Comparison of ENCODE assay signal across 26 mouse cellular contexts in genomic region chr11:53657828-53658227, GRCm38 (mm10). TPM values are rescaled to one million over a fixed set of nuclear protein-coding genes. Genes with fewer than 3 reads are reported as not detected.
DNase-seq lines count a peak whose midpoint lies in the region; ATAC-seq and TF ChIP-seq lines count a peak whose summit lies in the region.
"Had no signal": no experiment of that assay in that cellular context is flagged by ENCODE, and none has a peak within 500 bp of the region (broad histone marks: within the 10 kb centered on the region; RNA-seq: fewer than 3 reads in every experiment).

No protein-coding gene starts in this region.

- 0 out of 2 replicates have a peak, but pooled peaks cover 3% of the 10 kb centered on the region for H3K4me1 ChIP-seq in liver, postnatal 0 days (ENCODE audit: insufficient read depth)
- H3K4me1 ChIP-seq in liver, embryonic 11.5 days (replicated peaks; ENCODE audit: control insufficient read depth, insufficient read depth, low read length), result peaks cover 25% of the 10 kb centered on the region
- H3K4me1 ChIP-seq in liver, embryonic 15.5 days (replicated peaks), result peaks cover 40% of the 10 kb centered on the region
- H3K4me1 ChIP-seq: embryonic facial prominence, embryonic 12.5 days had no signal

- no peak for TF ChIP-seq EP300 in liver, postnatal 0 days (IDR thresholded peaks at IDR 0.05; ENCODE audit: low read depth)

- H3K27ac ChIP-seq in liver, postnatal 0 days (ENCODE audit: low read depth), result no peak overlapping the region
- peak overlapping the region; percentile 76 for H3K27ac ChIP-seq in liver, embryonic 11.5 days (ENCODE audit: low read depth, low read length)
- H3K27ac ChIP-seq in liver, embryonic 15.5 days (replicated peaks), result peak overlapping the region; percentile 76
- H3K27ac ChIP-seq: embryonic facial prominence, embryonic 12.5 days; hindbrain, embryonic 14.5 days had no signal

- DNase-seq in liver, result peak; percentile 68
- DNase-seq in liver, postnatal 0 days, result no peak
- DNase-seq in liver, embryonic 11.5 days (ENCODE audit: low spot score), result no peak
- no peak for DNase-seq in natural killer cell, adult 2 months (ENCODE audit: low spot score in 2 of 2)
- DNase-seq in Muller cell, postnatal 12 days (ENCODE audit: inconsistent ontology term), result no peak
- DNase-seq: adrenal gland, postnatal 10 days; cerebellum, adult 11-12 months; cerebellum, adult 9-10 months; cerebellum, postnatal 25 days; gastrocnemius, postnatal 10 days; heart, adult 18-20 months; heart, postnatal 10 days had no signal

- no peak for TF ChIP-seq CTCF in liver, postnatal 0 days (IDR thresholded peaks at IDR 0.05; ENCODE audit: low read depth)

- no peak overlapping the region for H3K4me2 ChIP-seq in liver, postnatal 0 days (ENCODE audit: low read depth, low read length)
- peak overlapping the region; percentile 32 for H3K4me2 ChIP-seq in liver, embryonic 11.5 days
- no peak overlapping the region for H3K4me2 ChIP-seq in liver, embryonic 15.5 days
- H3K4me2 ChIP-seq: embryonic facial prominence, embryonic 12.5 days; hindbrain, embryonic 14.5 days had no signal

- H3K9me3 ChIP-seq in liver, postnatal 0 days (ENCODE audit: low read length), result no peaks in the 10 kb centered on the region
- H3K9me3 ChIP-seq in liver, embryonic 11.5 days (ENCODE audit: control insufficient read depth, low read length), result no peaks in the 10 kb centered on the region
- H3K9me3 ChIP-seq in liver, embryonic 15.5 days (replicated peaks), result no peaks in the 10 kb centered on the region
- H3K9me3 ChIP-seq: embryonic facial prominence, embryonic 12.5 days; heart, embryonic 10.5 days had no signal

- H3K36me3 ChIP-seq in liver, postnatal 0 days (replicated peaks; ENCODE audit: insufficient read depth, low read length), result peaks cover 22% of the 10 kb centered on the region
- peaks cover 11% of the 10 kb centered on the region for H3K36me3 ChIP-seq in liver, embryonic 11.5 days (ENCODE audit: control insufficient read depth, insufficient read depth, low read length)
- peaks cover 33% of the 10 kb centered on the region for H3K36me3 ChIP-seq in liver, embryonic 15.5 days (replicated peaks)

- no peak for ATAC-seq in liver, postnatal 0 days
- ATAC-seq in liver, embryonic 11.5 days (replicated peaks; ENCODE audit: low FRiP score), result no peak; the same call in 1 of the 2 replicates
- ATAC-seq in liver, embryonic 15.5 days (ENCODE audit: insufficient read depth), result peak; percentile 52; the same call in 1 of the 2 replicates
- no peak for ATAC-seq in erythroid progenitor cell, adult 5-6 weeks (replicated peaks; ENCODE audit: low FRiP score, poor library complexity, severe bottlenecking)
- ATAC-seq: forebrain, embryonic 14.5 days had no signal

- no peaks in the 10 kb centered on the region for H3K27me3 ChIP-seq in liver, postnatal 0 days (ENCODE audit: insufficient read depth, low read length)
- H3K27me3 ChIP-seq in liver, embryonic 11.5 days (replicated peaks; ENCODE audit: control insufficient read depth, insufficient read depth, low read length), result no peaks in the 10 kb centered on the region
- no peaks in the 10 kb centered on the region for H3K27me3 ChIP-seq in liver, embryonic 15.5 days
- H3K27me3 ChIP-seq: embryonic facial prominence, embryonic 12.5 days had no signal

- no peak overlapping the region for H3K4me3 ChIP-seq in liver, postnatal 0 days (ENCODE audit: low read depth, low read length)
- no peak overlapping the region for H3K4me3 ChIP-seq in liver, embryonic 11.5 days (ENCODE audit: low read depth, low read length)
- no peak overlapping the region for H3K4me3 ChIP-seq in liver, embryonic 15.5 days (replicated peaks)
- H3K4me3 ChIP-seq: embryonic facial prominence, embryonic 12.5 days; heart, embryonic 10.5 days had no signal

- WGBS in liver, postnatal 0 days (ENCODE audit: insufficient replicate concordance), result 66% methylated on average over 6 of the region's 6 CpGs
- 45% methylated on average over 6 of the region's 6 CpGs for WGBS in liver, embryonic 11.5 days
- WGBS in liver, embryonic 15.5 days (ENCODE audit: insufficient replicate concordance), result 31% methylated on average over 6 of the region's 6 CpGs

- H3K9ac ChIP-seq in liver, postnatal 0 days (replicated peaks), result no peak overlapping the region
- H3K9ac ChIP-seq in liver, embryonic 11.5 days (ENCODE audit: low read depth, low read length), result no peak overlapping the region
- H3K9ac ChIP-seq in liver, embryonic 15.5 days, result no peak overlapping the region
- H3K9ac ChIP-seq: embryonic facial prominence, embryonic 12.5 days; hindbrain, embryonic 14.5 days had no signal

RNA-seq across cellular contexts. Expression of gene Il13, which starts 23.3 kb away (rescaled TPM):
- not detected in 2 replicates for polyA plus RNA-seq in liver, postnatal 0 days (2015; fragmentation: Nextera tagmentation; extraction: Ambion mirVana)
- not detected in 2 replicates for polyA plus RNA-seq in liver, embryonic 11.5 days (2014; fragmentation: Nextera tagmentation; extraction: Ambion mirVana)
- not detected in 2 replicates for polyA plus RNA-seq in liver, embryonic 15.5 days (2015; fragmentation: Nextera tagmentation; extraction: Ambion mirVana)
- not detected in 2 replicates for total RNA-seq in erythroid progenitor cell, adult 5-6 weeks (2015; ENCODE audit: low replicate concordance)
- total RNA-seq in erythroid progenitor cell, adult 5-6 weeks (2017; ENCODE audit: low replicate concordance), result not detected in 2 replicates
- total RNA-seq: adrenal gland, postnatal 10 days; adrenal gland, postnatal 4 days; ES-E14; gastrocnemius, postnatal 10 days; gastrocnemius, postnatal 4 days; heart, adult 18-20 months; heart, postnatal 10 days; hematopoietic stem cell, adult 5-6 weeks had no signal
- polyA plus RNA-seq: brain, embryonic 14.5 days; C2C12; cortical plate, adult 2 months; embryonic facial prominence, embryonic 12.5 days; forebrain, embryonic 14.5 days; heart, embryonic 10.5 days; heart, embryonic 14.5 days; hindbrain, embryonic 14.5 days had no signal

RNA-seq across cellular contexts. Expression of gene Il4, which starts 39.4 kb away (rescaled TPM):
- 0.28 TPM in 1 of 2 replicates, not detected in the other for polyA plus RNA-seq in liver, postnatal 0 days (2015; fragmentation: Nextera tagmentation; extraction: Ambion mirVana)
- 1.9 and 3.2 TPM in 2 replicates for polyA plus RNA-seq in liver, embryonic 11.5 days (2014; fragmentation: Nextera tagmentation; extraction: Ambion mirVana)
- polyA plus RNA-seq in liver, embryonic 15.5 days (2015; fragmentation: Nextera tagmentation; extraction: Ambion mirVana), result 0.35 and 0.52 TPM in 2 replicates
- total RNA-seq in erythroid progenitor cell, adult 5-6 weeks (2015; ENCODE audit: low replicate concordance), result 6.8 TPM in 1 of 2 replicates, not detected in the other
- not detected in 2 replicates for total RNA-seq in erythroid progenitor cell, adult 5-6 weeks (2017; ENCODE audit: low replicate concordance)
- total RNA-seq: adrenal gland, postnatal 10 days; adrenal gland, postnatal 4 days; ES-E14; gastrocnemius, postnatal 10 days; heart, adult 18-20 months; heart, postnatal 10 days had no signal
- polyA plus RNA-seq: brain, embryonic 14.5 days; C2C12; cortical plate, adult 2 months had no signal

RNA-seq across cellular contexts. Expression of gene Rad50, which starts 49.3 kb away (rescaled TPM):
- 9.7 and 11.1 TPM in 2 replicates for polyA plus RNA-seq in liver, postnatal 0 days (2015; fragmentation: Nextera tagmentation; extraction: Ambion mirVana)
- polyA plus RNA-seq in liver, embryonic 11.5 days (2014; fragmentation: Nextera tagmentation; extraction: Ambion mirVana), result 36.4 and 37.5 TPM in 2 replicates
- 11.8 and 12.7 TPM in 2 replicates for polyA plus RNA-seq in liver, embryonic 15.5 days (2015; fragmentation: Nextera tagmentation; extraction: Ambion mirVana)
- 23.1 and 46.5 TPM in 2 replicates for total RNA-seq in erythroid progenitor cell, adult 5-6 weeks (2015; ENCODE audit: low replicate concordance)
- 26.7 and 30.7 TPM in 2 replicates for total RNA-seq in erythroid progenitor cell, adult 5-6 weeks (2017; ENCODE audit: low replicate concordance)
